Mouse (Mus musculus): ENCODE measurements around the gene Gm21822. TPM values are rescaled to one million over a fixed set of nuclear protein-coding genes. Genes with fewer than 3 reads are reported as not detected.
"Not testable (repeated sequence)": the region's sequence is repeated elsewhere in the genome, so short reads cannot be mapped to it uniquely, and the experiment has no call there.

Gene Gm21822
- polyA plus RNA-seq (2016; fragmentation: Nextera tagmentation; extraction: Ambion mirVana), result not detected in 2 replicates

DNA sequence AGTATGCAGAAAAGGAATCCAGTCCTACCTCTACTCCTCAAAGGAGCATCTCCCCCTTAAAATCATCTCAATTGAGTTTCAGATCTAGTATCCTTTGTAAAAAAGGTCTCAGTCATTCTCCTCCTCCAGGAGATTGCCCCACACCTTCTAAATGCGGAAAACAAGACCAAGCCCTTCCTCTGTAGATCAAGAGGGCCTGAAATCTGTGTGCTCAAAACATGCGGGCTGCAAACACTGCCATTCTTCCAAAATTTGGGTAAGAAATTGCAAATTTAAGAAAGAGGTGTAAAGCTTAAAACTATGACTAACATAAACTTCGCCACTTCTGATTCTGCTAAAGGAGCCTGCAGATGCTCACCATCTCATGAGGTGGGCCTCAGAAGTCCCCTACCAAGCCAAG lies at the start of gene Gm21822:
Gene Gm21822, plus strand, starts transcription at position 301 of the 400 bp plus-strand sequence.
- H3K27ac ChIP-seq (replicated peaks); DNase-seq (ENCODE audit: low spot score); H3K4me3 ChIP-seq; H3K4me1 ChIP-seq; H3K36me3 ChIP-seq; H3K9me3 ChIP-seq (replicated peaks); H3K27me3 ChIP-seq (ENCODE audit: low read depth, poor library complexity, severe bottlenecking): not testable (repeated sequence)
- WGBS, result no CpG with 5 or more reads among the region's 3 CpGs

Data from midbrain, embryonic 10.5 days (tissue).